Comparison of ENCODE assay signal across 8 mouse cellular contexts in genomic region chr6:35326111-35326515, GRCm38 (mm10). TPM values are rescaled to one million over a fixed set of nuclear protein-coding genes. Genes with fewer than 3 reads are reported as not detected.
DNase-seq lines count a peak whose midpoint lies in the region; ATAC-seq and TF ChIP-seq lines count a peak whose summit lies in the region.
"Had no signal": no experiment of that assay in that cellular context is flagged by ENCODE, and none has a peak within 500 bp of the region (broad histone marks: within the 10 kb centered on the region; RNA-seq: fewer than 3 reads in every experiment).

TSS of gene Fam180a (minus strand) at chr6:35326141.

- no peaks in the 10 kb centered on the region for H3K36me3 ChIP-seq in heart, embryonic 16.5 days (ENCODE audit: control insufficient read depth, insufficient read depth)
- H3K36me3 ChIP-seq in limb, embryonic 15.5 days = no peaks in the 10 kb centered on the region
- no peaks in the 10 kb centered on the region for H3K36me3 ChIP-seq in stomach, embryonic 14.5 days (ENCODE audit: control insufficient read depth, insufficient read depth, low read length)
- no peaks in the 10 kb centered on the region for H3K36me3 ChIP-seq in thymus, adult 2 months (ENCODE audit: control insufficient read depth, insufficient read depth, low read length)

- 0 out of 2 replicates have a peak, but pooled peaks cover 3% of the 10 kb centered on the region for H3K27me3 ChIP-seq in heart, embryonic 16.5 days (ENCODE audit: control insufficient read depth, insufficient read depth, low read length)
- no peaks in the 10 kb centered on the region for H3K27me3 ChIP-seq in limb, embryonic 15.5 days
- no peaks in the 10 kb centered on the region for H3K27me3 ChIP-seq in stomach, embryonic 14.5 days (ENCODE audit: control insufficient read depth, insufficient read depth, low read length)
- no peaks in the 10 kb centered on the region for H3K27me3 ChIP-seq in thymus, adult 2 months (ENCODE audit: control insufficient read depth, insufficient read depth, low read length)

- H3K27ac ChIP-seq in heart, embryonic 16.5 days (ENCODE audit: low read length) = 0 out of 2 replicates have a peak within 1 kb of the TSS, but pooled peaks have one; percentile 19
- peak within 1 kb of the TSS; percentile 87 for H3K27ac ChIP-seq in limb, embryonic 15.5 days
- H3K27ac ChIP-seq in stomach, embryonic 14.5 days (ENCODE audit: low read length) = no peak within 1 kb of the TSS; the same call in 1 of the 2 replicates
- no peak within 1 kb of the TSS for H3K27ac ChIP-seq in thymus, adult 2 months (ENCODE audit: control insufficient read depth, insufficient read depth, low read length)

- H3K4me3 ChIP-seq in heart, embryonic 16.5 days (ENCODE audit: low read length) = no peak within 1 kb of the TSS
- H3K4me3 ChIP-seq in limb, embryonic 15.5 days = peak within 1 kb of the TSS; percentile 23
- no peak within 1 kb of the TSS for H3K4me3 ChIP-seq in stomach, embryonic 14.5 days (ENCODE audit: low read depth, low read length)
- no peak within 1 kb of the TSS for H3K4me3 ChIP-seq in thymus, adult 2 months (ENCODE audit: control insufficient read depth, insufficient read depth, low read length)

- no peaks in the 10 kb centered on the region for H3K9me3 ChIP-seq in heart, embryonic 16.5 days (replicated peaks; ENCODE audit: control insufficient read depth, low read length)
- H3K9me3 ChIP-seq in limb, embryonic 15.5 days = no peaks in the 10 kb centered on the region
- H3K9me3 ChIP-seq in stomach, embryonic 14.5 days (ENCODE audit: control insufficient read depth, low read depth, low read length) = no peaks in the 10 kb centered on the region

- DNase-seq in MN1 (ENCODE audit: low spot score) = peak; percentile 24
- peak; percentile 35 for DNase-seq in brain, embryonic 14.5 days (ENCODE audit: low read depth)
- DNase-seq in thymus, adult 2 months = no peak

- no peak for TF ChIP-seq POLR2A in brain, embryonic 14.5 days (IDR thresholded peaks at IDR 0.05; ENCODE audit: borderline replicate concordance, extremely low read depth, insufficient read depth, insufficient read length, poor library complexity, severe bottlenecking)
- no peak for TF ChIP-seq POLR2A in thymus, adult 2 months (IDR thresholded peaks at IDR 0.05; ENCODE audit: control insufficient read depth, extremely low read depth, insufficient read depth, low read length, poor library complexity)

- WGBS in heart, embryonic 16.5 days = 29% methylated on average over 9 of the region's 9 CpGs
- 30% methylated on average over 9 of the region's 9 CpGs for WGBS in limb, embryonic 15.5 days
- WGBS in stomach, embryonic 14.5 days = 40% methylated on average over 9 of the region's 9 CpGs
- WGBS in thymus, adult 2 months = 56% methylated on average over 9 of the region's 9 CpGs

- no peak for TF ChIP-seq CTCF in brain, embryonic 14.5 days (IDR thresholded peaks at IDR 0.05; ENCODE audit: borderline replicate concordance, extremely low read depth, insufficient read depth, insufficient read length)
- no peak for TF ChIP-seq CTCF in thymus, adult 2 months (IDR thresholded peaks at IDR 0.05; ENCODE audit: borderline replicate concordance, control insufficient read depth, extremely low read depth, insufficient read depth, low read length, poor library complexity)

- peak; percentile 76 for ATAC-seq in heart, embryonic 16.5 days (replicated peaks; ENCODE audit: extremely low read depth, insufficient read depth, low FRiP score)
- ATAC-seq in limb, embryonic 15.5 days (ENCODE audit: insufficient number of reproducible peaks, low FRiP score, low TSS enrichment, low read depth) = peak; percentile 87
- ATAC-seq in stomach, embryonic 14.5 days (ENCODE audit: insufficient number of reproducible peaks, insufficient read depth, low FRiP score, low read depth) = 0 out of 2 replicates have a peak, but pooled peaks have one; percentile 10
- ATAC-seq in megakaryocyte, adult 5-6 weeks (ENCODE audit: poor library complexity, severe bottlenecking) = no peak

- peak within 1 kb of the TSS; percentile 32; the same call in 1 of the 2 replicates for H3K4me2 ChIP-seq in heart, embryonic 16.5 days (ENCODE audit: low read depth, low read length)
- H3K4me2 ChIP-seq in limb, embryonic 15.5 days = peak within 1 kb of the TSS; percentile 15
- H3K4me2 ChIP-seq in stomach, embryonic 14.5 days (replicated peaks; ENCODE audit: low read depth, low read length) = no peak within 1 kb of the TSS

- H3K9ac ChIP-seq in heart, embryonic 16.5 days (ENCODE audit: low read length) = no peak within 1 kb of the TSS
- no peak within 1 kb of the TSS for H3K9ac ChIP-seq in limb, embryonic 15.5 days
- H3K9ac ChIP-seq in stomach, embryonic 14.5 days (replicated peaks; ENCODE audit: low read depth, low read length) = no peak within 1 kb of the TSS

- H3K4me1 ChIP-seq in heart, embryonic 16.5 days (ENCODE audit: control insufficient read depth, insufficient read depth, low read length) = peaks cover 6% of the 10 kb centered on the region
- peaks cover 49% of the 10 kb centered on the region for H3K4me1 ChIP-seq in limb, embryonic 15.5 days
- no peaks in the 10 kb centered on the region for H3K4me1 ChIP-seq in stomach, embryonic 14.5 days (ENCODE audit: control insufficient read depth, insufficient read depth, low read length)
- no peaks in the 10 kb centered on the region for H3K4me1 ChIP-seq in thymus, adult 2 months (replicated peaks; ENCODE audit: control insufficient read depth, insufficient read depth, low read length)

RNA-seq across cellular contexts. Expression of gene Fam180a, which starts in this region (rescaled TPM):
- polyA plus RNA-seq in brain, embryonic 14.5 days (2012; rRNA removed) = 0.11 and 0.16 TPM in 2 replicates
- 1.2 and 1.3 TPM in 2 replicates for polyA plus RNA-seq in heart, embryonic 16.5 days (2015; fragmentation: Nextera tagmentation; extraction: Ambion mirVana)
- 6.8 and 8.5 TPM in 2 replicates for polyA plus RNA-seq in limb, embryonic 15.5 days (2015; fragmentation: Nextera tagmentation; extraction: Ambion mirVana)
- 2.7 and 2.9 TPM in 2 replicates for polyA plus RNA-seq in stomach, embryonic 14.5 days (2014; fragmentation: Nextera tagmentation; extraction: Ambion mirVana)
- total RNA-seq in megakaryocyte, adult 5-6 weeks (2015) = not detected in 2 replicates
- not detected in 2 replicates for total RNA-seq in megakaryocyte, adult 5-6 weeks (2017)
- 0.10 and 0.15 TPM in 2 replicates for polyA plus RNA-seq in thymus, adult 2 months (2012; rRNA removed)
- polyA plus RNA-seq: neural tube, embryonic 14.5 days had no signal

Comparison
In these comparisons a context has a peak if more than half of its experiments do, and no peak if none do; other contexts are left out.
1. Peak in DNase-seq in brain, embryonic 14.5 days; RNA of the gene not detected or under 1 TPM.
2. H3K27ac ChIP-seq: peak in heart, embryonic 16.5 days (single experiment) and limb, embryonic 15.5 days (single experiment); none in stomach, embryonic 14.5 days (single experiment) and thymus, adult 2 months (single experiment).